Mouse (Mus musculus): ENCODE results near the gene Ulk3.

The Ulk3 gene

DNA sequence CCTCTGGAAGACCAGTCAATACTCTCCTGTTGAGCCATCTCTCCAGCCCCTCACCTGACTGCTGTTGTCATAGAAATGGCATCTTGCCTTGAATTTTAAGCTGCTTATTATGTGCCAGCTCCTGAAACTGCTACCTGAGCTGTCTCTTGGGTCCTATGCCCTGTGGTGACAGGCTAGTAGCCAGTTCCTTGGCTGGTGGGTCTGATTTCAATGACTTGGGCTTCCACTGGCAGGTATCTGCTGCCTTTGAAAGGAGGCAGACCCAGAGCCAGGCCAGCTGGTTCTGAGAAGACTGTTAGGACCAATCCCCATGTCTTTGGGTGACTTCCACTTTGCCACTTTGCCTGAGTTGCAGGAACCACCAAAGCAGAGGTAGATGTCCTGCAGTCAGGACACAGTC lies 14.9 kb upstream of the Ulk3 start:
- DNase-seq = no peak

DNA sequence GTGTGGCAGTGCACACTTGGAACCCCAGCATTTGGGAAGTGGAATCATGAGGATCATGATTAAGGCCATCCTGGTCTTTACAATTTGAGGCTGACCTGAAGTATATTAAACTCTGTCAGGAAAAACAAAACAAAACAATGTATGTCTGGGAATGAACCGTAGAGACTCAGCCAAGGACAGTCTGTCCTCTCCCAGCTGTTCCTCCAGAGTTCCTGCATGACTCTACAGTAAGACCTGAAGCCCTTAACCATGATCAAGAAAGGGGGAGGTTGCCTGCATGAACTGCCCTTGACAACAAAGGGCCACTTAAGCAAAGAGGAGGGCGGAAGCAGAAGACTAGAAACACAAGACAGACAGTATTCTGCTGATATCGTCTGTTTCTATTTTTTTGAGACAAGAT lies 13.7 kb upstream of the Ulk3 start:
- no peak for DNase-seq

DNA sequence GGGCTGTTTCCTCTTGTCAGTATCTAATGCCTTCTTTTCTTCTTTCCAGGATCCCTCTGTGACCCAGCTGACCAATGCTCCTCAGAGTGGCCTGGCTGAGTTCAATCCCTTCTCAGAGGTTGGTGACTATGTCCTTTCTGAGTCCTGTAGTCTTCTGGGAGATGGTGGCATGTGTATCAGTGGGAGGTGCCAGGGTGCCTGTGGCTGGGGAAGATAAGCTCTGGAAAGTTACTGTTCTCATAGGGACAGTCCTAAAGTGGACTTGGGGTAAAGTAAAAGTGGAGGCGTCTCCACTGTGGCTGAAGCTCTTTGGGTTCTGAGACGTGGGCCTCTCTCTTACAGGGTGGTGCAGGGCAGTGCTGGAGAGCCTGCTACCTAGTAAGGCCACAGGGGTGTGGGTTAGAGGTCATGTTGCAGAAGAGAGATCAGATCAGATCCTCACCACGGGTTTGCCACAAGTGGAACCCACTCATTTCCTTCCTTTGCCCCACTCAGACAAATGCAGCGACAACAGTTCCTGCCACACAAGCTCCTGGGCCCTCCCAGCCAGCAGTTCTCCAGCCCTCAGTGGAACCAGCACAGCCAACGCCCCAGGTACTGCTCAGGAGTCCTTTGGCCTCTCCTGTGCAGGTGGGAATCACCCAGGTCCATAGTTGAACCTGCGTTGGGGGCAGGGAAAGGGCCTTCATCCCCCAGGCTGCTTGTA lies 12.0 kb upstream of the Ulk3 start:
- no peak for DNase-seq

DNA sequence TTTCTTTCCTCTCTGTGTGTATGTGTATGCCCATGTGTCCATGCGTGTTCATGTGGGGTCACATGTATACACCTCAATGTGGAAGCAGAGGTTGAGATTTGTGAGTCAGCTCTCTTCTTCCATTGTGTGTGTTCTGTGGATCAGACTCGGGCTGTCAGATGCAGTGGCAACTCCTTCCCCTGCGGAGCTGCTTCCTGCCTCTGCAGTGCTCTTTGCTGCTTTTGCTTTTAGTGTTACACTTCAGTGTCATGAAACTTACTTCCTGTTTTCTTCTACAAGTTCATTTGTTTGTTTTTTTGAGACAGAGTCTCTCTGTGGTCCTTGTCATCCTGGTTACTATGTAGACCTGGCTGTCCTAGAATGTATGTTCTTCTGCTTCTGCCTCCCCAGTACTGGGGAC lies 4.3 kb upstream of the Ulk3 start:
- no peak for DNase-seq

GRCm38 (mm10) chr9:57590726-57591125 lies 1.5 kb downstream of the Ulk3 start:
- DNase-seq = no peak

GRCm38 (mm10) chr9:57593454-57594173 lies 4.4 kb downstream of the Ulk3 start:
- no peak for DNase-seq

DNA sequence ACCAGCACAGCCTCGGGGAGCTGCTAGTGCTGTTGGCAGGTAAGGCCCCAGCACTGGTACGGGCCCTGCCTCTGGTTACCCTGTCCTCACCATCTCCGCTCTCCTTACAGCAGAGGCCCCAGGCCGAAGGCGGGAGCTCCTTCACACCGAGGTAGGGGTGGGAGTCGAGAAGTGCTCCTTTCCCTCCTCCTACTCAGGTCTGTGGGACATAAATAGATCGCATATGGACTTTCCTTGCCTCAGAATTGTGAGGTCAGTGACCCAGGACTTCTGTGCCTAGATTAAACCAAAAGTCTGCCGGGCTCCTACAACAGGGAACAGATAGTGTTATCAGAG lies 4.9 kb downstream of the Ulk3 start:
- DNase-seq = no peak

DNA sequence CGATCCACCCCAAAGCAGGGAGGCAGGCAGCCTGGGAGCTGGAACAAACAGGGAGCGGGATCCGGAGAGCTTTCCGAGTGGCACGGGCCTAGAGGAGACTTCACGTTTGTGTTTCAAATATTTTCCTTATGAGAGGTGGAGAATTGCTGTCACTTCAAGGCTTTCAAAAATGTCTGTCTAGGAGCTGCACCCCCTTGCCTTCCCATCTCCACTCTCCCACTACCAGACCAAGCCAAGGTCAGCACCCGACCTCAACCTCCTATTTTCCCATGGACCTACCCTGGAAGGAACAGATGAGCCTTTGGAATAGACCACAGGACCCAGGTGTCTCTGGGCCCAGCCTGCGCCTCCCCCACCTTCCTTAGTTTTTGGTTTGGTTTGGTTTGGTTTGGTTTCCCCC lies 8.0 kb downstream of the Ulk3 start:
- no peak for DNase-seq

- DNase-seq = no peak
Measured at GRCm38 (mm10) chr9:57597929-57598382, 8.7 kb downstream of the Ulk3 start.

- DNase-seq = no peak
Measured at GRCm38 (mm10) chr9:57598851-57599563, 9.8 kb downstream of the Ulk3 start.

DNA sequence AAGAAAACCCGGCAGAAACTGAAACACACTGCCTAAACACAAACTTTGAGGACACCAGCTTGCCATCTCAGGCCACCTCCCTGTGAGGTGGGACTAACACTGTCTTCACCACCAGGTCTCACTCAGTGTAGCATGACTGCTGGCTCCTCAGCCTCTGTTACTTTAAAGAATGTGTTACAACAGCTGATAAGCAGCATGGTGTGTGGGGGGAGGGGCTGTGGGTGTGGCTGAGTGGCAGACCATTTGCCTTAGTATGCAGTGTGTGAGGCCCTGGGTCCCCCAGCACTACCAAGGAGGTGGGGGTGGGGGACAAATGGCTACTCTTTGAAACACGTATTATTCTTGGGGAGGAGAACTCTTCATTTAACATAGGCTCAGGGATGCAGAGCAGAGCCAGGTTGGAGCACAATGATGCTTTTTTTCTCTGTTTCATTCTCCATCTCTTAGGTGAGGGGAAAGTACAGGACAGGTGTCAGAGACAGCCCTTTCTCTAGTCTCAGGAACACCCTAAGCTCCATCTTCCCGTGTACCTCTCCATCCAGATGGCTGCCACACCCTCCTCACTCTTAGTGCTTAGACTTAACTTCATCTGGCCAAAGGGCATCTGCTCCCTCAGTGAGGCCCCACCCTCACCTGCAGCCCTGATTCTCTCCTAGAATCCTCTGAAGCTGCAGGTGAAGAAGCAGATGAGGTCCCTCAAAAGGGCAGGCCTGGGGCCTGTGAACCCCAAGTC lies 11.5 kb downstream of the Ulk3 start:
- DNase-seq = no peak

GRCm38 (mm10) chr9:57601353-57601706 lies 12.1 kb downstream of the Ulk3 start:
- DNase-seq = no peak

DNA sequence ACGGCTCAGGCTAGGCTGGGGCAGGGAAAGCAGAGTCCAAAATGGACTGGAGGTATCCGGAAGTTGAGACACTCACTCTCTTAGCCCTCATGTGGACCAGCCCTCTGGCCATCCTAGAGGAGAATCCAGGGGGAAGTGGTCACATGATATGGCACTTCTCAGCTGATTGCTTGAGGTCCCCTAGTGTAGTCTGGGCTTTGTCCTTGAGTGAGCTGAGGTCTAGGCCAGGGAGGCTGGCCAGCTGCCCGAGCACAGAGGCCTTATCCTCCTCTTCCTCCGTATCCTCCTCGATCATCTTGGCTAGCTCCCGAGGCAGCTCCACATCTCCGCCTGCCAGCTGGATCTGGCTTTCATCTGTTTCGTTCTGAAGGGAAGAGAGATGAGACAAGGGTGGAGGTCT lies 12.8 kb downstream of the Ulk3 start:
- DNase-seq = no peak

GRCm38 (mm10) chr9:57604875-57605274 lies 15.6 kb downstream of the Ulk3 start:
- no peak for DNase-seq

DNA sequence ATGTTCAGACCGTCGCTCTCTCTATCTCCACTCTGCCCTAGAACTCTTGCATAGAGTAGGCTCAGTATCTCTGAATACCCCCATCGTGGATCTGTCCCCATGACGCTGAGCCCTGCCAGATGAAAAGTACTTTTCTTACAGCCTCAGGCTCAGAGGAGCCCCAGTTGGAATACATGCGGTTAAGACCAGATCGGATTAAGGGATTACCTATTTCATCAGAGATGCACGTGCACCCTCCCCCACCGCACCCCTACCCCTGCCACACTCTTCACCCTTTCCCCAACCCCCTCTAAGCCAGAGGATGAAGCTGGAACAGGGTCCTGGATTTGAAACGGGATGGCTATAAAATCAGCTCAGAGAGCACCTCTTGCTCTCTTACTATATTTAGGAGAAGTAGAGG lies 16.3 kb downstream of the Ulk3 start:
- DNase-seq = no peak

DNA sequence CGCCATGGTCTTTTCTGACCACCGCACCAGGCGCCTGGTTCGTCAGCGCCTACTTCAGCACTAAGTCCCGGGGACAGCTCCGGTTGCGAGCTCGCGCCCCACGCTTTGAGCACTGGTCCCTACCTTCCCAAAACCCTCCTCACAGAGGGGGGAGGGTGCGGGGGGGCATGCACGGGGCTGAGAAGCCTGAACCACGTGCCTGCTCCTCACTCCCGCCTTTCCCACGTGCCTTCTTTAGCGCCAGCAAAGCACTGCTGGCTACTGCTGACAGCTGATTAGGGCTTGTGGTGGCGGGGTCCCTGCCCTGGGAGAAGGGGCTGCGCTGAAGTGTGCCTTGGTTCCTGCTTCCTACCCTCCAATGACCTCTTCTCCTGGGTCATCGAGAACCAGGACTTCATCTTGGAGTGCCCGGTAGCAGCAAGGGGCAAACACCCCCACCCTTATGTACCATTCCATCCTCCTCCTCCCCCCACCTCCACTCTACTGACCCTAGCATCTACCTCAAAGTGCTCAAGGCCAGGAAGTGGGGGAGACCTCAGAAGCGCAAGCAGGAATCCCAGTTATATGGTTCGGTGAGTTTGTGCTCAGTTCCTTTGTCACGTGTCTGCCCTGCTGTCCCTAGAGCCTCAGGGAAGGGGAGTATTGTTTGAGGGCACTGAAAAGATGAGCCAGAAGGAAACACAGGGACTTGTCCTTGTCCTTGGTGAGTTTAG lies 17.0 kb downstream of the Ulk3 start, which contains the start of gene Cplx3:
Cplx3 (minus strand) TSS at position 143 of the 713 bp plus-strand sequence.
- DNase-seq = no peak

DNA sequence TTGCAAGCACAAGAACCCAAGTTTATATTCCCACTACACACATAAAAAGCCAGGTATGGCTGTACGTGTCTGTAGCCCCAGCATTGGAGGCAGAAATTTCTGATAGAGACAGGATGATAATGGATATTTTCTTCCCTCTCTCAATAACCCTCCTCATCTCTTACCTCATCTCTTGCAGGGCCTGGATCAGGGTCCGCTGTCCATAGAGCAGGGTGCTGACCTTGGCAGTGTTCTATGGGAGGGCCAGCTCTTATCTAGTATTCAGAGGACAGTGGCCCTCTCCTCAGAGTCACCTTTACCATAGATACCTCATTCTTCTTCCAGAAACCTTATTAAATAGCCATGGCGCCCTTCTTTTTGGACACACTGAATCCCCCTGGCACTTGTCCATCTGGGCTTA lies 20.6 kb downstream of the Ulk3 start:
- no peak for DNase-seq

- DNase-seq = no peak
Measured at GRCm38 (mm10) chr9:57610359-57610826, 21.1 kb downstream of the Ulk3 start.

GRCm38 (mm10) chr9:57612587-57612986 lies 23.3 kb downstream of the Ulk3 start:
- DNase-seq = no peak

- no peak for DNase-seq
Measured at GRCm38 (mm10) chr9:57613975-57614374, 24.7 kb downstream of the Ulk3 start.

GRCm38 (mm10) chr9:57614786-57615185 lies 25.5 kb downstream of the Ulk3 start:
- DNase-seq = no peak

DNA sequence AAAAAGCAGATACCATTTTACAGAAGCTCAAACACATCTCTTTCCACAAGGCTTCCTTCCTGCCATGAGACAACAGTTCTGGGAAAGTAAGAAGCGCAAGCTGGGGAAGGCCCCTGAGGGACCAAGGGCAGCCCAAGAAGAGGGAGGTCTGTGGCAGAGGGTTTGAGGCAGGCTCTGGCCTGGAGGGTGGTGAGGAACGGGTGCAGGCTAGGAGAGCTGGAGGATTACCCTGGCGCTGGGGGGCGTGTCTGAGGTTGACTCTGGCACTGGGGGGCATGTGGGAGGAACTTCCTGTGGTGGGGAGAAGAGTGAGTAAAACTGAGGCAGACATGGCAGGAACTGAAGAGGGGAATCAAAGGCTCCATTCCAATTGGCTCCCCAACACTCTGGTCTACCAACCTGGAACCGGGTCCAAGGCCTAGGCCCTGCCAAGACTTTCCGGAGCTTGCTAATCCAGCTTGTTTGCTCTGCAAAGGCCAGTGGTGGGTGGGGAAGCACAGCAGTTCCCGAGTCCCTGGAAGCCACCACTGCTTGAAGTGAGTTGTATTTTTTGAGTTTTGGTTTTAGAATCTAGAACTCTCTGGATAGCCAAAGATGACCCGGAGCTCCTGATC lies 28.4 kb downstream of the Ulk3 start:
- no peak for DNase-seq

Measured in cerebellum, adult 11 months (tissue).